Mouse (Mus musculus): ENCODE measurements around the gene Nmral1.
"Not testable (repeated sequence)": the region's sequence is repeated elsewhere in the genome, so short reads cannot be mapped to it uniquely, and the experiment has no call there.

Nmral1 gene

GRCm38 (mm10) chr16:4718753-4719518 lies at the start of gene Nmral1:
Nmral1 (minus strand) TSS chr16:4719356.
- DNase-seq (ENCODE audit: low spot score in 2 of 2) = peak; percentile 25 to 32

- DNase-seq (ENCODE audit: low spot score in 2 of 2) = no peak
Observed at GRCm38 (mm10) chr16:4768719-4769118, 49.6 kb upstream of the Nmral1 start.

GRCm38 (mm10) chr16:4767012-4767790 lies 48.0 kb upstream of the Nmral1 start:
- no peak for DNase-seq (ENCODE audit: low spot score in 2 of 2)

- DNase-seq (ENCODE audit: low spot score in 2 of 2) = no peak
Observed at GRCm38 (mm10) chr16:4765852-4766251, 46.7 kb upstream of the Nmral1 start.

GRCm38 (mm10) chr16:4763276-4763675 lies 44.1 kb upstream of the Nmral1 start:
- DNase-seq (ENCODE audit: low spot score in 2 of 2) = no peak

- DNase-seq (ENCODE audit: low spot score in 2 of 2) = no peak
Observed at GRCm38 (mm10) chr16:4762437-4762836, 43.3 kb upstream of the Nmral1 start.

GRCm38 (mm10) chr16:4756660-4757335 lies 37.6 kb upstream of the Nmral1 start:
- DNase-seq (ENCODE audit: low spot score in 2 of 2) = not testable (repeated sequence)

GRCm38 (mm10) chr16:4754045-4754444 lies 34.9 kb upstream of the Nmral1 start:
- no peak for DNase-seq (ENCODE audit: low spot score in 2 of 2)

- no peak for DNase-seq (ENCODE audit: low spot score in 2 of 2)
Observed at GRCm38 (mm10) chr16:4752155-4752554, 33.0 kb upstream of the Nmral1 start.

GRCm38 (mm10) chr16:4742186-4742585 lies 23.0 kb upstream of the Nmral1 start:
- DNase-seq (ENCODE audit: low spot score in 2 of 2) = no peak

- DNase-seq (ENCODE audit: low spot score in 2 of 2) = no peak
Observed at GRCm38 (mm10) chr16:4739994-4740393, 20.8 kb upstream of the Nmral1 start.

GRCm38 (mm10) chr16:4736262-4736661 lies 17.1 kb upstream of the Nmral1 start:
- DNase-seq (ENCODE audit: low spot score in 2 of 2) = no peak

- DNase-seq (ENCODE audit: low spot score in 2 of 2) = no peak
Observed at GRCm38 (mm10) chr16:4730776-4731358, 11.7 kb upstream of the Nmral1 start.

- no peak for DNase-seq (ENCODE audit: low spot score in 2 of 2)
Observed at GRCm38 (mm10) chr16:4727963-4728362, 8.8 kb upstream of the Nmral1 start.

GRCm38 (mm10) chr16:4727526-4727925 lies 8.4 kb upstream of the Nmral1 start:
- no peak for DNase-seq (ENCODE audit: low spot score in 2 of 2)

GRCm38 (mm10) chr16:4726528-4727128 lies 7.5 kb upstream of the Nmral1 start:
- no peak for DNase-seq (ENCODE audit: low spot score in 2 of 2)

GRCm38 (mm10) chr16:4725780-4726527 lies 6.8 kb upstream of the Nmral1 start, which contains the start of gene Hmox2:
Hmox2 (plus strand) TSS chr16:4726361.
- DNase-seq (ENCODE audit: low spot score in 2 of 2) = peak; percentile 77 to 88

GRCm38 (mm10) chr16:4725266-4725665 lies 6.1 kb upstream of the Nmral1 start:
- DNase-seq (ENCODE audit: low spot score in 2 of 2) = no peak

- no peak for DNase-seq (ENCODE audit: low spot score in 2 of 2)
Observed at GRCm38 (mm10) chr16:4722915-4723209, 3.7 kb upstream of the Nmral1 start.

- no peak for DNase-seq (ENCODE audit: low spot score in 2 of 2)
Observed at GRCm38 (mm10) chr16:4722128-4722914, 3.2 kb upstream of the Nmral1 start.
